Mouse (Mus musculus) bone marrow macrophage, adult 2 months (primary cell): Measurements from ENCODE around the gene Il13ra1. TPM values are rescaled to one million over a fixed set of nuclear protein-coding genes. Genes with fewer than 3 reads are reported as not detected.
A peak's percentile ranks its signal among the peaks of the same experiment; 100 is the strongest.

ENCODE experiments used
- H3K27ac ChIP-seq: 2 replicates; pipeline ENCODE4 v1.5.1; 2012; ENCODE audit warnings: low read depth, low read length; ENCODE audit not compliant: insufficient read depth
- H3K4me1 ChIP-seq: 2 replicates; pipeline ENCODE4 v1.6.1; 2012; ENCODE audit warnings: low read length; ENCODE audit not compliant: control insufficient read depth, insufficient read depth
- H3K4me3 ChIP-seq: 2 replicates; pipeline ENCODE4 v1.5.1; 2012; ENCODE audit warnings: mild to moderate bottlenecking, low read length, moderate library complexity; ENCODE audit not compliant: insufficient read depth
- CTCF ChIP-seq: IDR thresholded peaks from 2 replicates; pipeline ENCODE4 v1.5.1; 2012; ENCODE audit warnings: low read depth, mild to moderate bottlenecking, low read length, moderate library complexity
- POLR2A ChIP-seq: IDR thresholded peaks from 2 replicates; pipeline ENCODE4 v1.6.1; 2012; ENCODE audit warnings: mild to moderate bottlenecking, low read depth, low read length, borderline replicate concordance
- polyA plus RNA-seq: library from polyadenylated mRNA; stranded (reverse); fragments of >200 nt; gene quantifications from 2 replicates; pipeline ENCODE4 v1.2.4, GENCODE M21; 2012; ENCODE audit not compliant: missing spikeins, insufficient read depth, insufficient read length

Il13ra1 gene
- polyA plus RNA-seq = 16.6 and 17.0 TPM in 2 replicates

DNA sequence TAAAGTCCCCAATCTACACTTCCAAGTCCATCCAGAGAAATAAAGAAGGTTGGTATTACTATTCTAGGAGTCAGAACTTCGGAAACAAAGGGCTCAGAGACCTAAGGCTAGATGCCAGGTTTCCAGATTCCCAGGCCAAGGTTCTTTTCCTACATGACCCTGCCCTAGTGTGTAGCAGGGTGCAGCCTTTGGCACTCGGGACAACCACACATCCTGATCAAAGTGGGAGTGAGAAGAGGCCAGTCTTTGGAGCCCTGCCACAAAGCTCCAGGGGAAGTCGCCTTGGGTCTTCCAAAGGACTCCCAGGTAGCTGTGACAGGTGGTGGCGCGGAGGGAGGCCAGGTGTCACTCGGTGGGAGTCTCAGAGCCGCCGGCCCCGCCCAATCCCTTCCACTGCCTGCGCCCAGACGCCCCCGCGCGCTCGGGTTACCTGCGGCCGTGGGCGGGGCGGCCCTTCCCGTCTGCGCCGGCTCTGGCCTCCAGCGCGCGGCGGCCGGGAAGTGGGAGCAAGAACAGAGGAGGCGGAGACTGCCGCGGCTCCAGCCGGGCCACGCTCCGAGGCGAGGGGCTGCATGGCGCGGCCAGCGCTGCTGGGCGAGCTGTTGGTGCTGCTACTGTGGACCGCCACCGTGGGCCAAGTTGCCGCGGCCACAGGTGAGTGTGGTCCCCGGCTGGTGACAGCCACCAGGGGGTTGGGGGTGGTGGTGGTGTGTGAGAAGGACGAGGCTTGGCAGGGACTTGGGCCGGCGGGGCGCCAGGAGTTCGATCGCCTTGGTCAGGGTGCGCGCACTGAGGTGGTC, at the start of gene Il13ra1:
TSS of gene Il13ra1 (plus strand) at position 489 of the 800 bp plus-strand sequence.
- Histone ChIP-seq H3K4me1 (peaks cover 36% of the 10 kb centered on the region), H3K4me3 (peak within 1 kb of the TSS; percentile 82), H3K27ac (no peak within 1 kb of the TSS)
- TF ChIP-seq POLR2A = no peak
- TF ChIP-seq CTCF = no peak

DNA sequence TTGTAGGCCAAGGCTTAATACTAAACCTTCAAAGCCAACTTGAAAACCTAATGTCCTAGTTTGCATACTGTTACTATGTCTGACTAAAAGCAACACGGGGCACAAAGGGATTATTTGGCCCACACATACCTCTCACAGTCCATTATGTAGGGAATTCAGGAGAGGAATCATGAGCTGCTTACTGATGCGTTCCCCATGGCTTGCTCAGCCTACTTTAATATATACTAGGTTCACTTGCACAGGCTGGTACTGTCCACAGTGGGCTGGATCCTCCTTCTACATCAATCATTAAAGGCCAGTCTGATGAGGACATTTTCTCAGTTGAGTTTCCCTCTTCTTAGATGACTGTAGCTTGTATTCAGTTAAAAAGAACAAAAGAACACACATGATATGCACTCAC, 37.9 kb upstream of the Il13ra1 start:
- Histone ChIP-seq H3K4me3 (no peak overlapping the region), H3K4me1 (no peaks in the 10 kb centered on the region), H3K27ac (no peak overlapping the region)
- TF ChIP-seq POLR2A (no peak), CTCF (no peak)

DNA sequence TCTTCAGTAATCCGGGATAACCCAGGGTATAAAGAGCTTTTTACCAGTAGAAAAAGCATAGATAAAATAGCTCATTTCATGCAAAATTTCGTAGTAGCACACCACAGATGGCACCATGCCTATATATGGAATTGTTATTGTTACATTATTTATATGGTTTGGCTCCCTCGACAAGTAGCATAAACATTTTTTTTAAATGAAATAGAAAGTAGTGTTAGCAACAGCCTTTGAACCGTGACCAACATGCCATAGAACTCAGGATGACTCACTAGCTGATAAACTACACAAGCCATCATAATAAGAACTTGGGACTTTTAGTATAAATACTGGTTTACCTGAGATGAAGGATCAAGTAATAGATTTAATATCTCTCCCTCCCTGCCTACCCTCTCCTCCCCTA, 34.7 kb upstream of the Il13ra1 start:
- Histone ChIP-seq H3K4me1 (peaks cover 3% of the 10 kb centered on the region), H3K4me3 (no peak overlapping the region), H3K27ac (no peak overlapping the region)
- TF ChIP-seq POLR2A (no peak), CTCF (no peak)

DNA sequence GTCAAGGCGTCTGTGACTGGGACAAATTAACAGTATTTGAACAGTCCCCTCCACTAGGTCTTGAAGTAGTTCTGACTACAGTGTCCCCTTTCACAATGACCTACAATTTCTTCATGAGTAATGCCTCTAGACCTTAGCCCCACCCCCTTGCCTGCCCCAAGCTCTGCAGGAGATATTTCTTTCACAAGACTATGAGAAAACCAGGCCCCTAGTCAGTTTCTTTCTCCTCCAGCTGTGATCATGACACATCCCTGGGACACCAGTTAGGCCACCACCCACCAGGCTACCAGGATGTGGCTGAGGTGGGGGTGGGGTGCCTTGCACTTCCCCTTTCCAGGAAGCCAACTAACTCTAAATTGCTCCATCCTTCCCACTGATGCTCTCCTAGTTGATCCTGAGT, 29.0 kb upstream of the Il13ra1 start:
- H3K27ac ChIP-seq = peak overlapping the region; percentile 87

DNA sequence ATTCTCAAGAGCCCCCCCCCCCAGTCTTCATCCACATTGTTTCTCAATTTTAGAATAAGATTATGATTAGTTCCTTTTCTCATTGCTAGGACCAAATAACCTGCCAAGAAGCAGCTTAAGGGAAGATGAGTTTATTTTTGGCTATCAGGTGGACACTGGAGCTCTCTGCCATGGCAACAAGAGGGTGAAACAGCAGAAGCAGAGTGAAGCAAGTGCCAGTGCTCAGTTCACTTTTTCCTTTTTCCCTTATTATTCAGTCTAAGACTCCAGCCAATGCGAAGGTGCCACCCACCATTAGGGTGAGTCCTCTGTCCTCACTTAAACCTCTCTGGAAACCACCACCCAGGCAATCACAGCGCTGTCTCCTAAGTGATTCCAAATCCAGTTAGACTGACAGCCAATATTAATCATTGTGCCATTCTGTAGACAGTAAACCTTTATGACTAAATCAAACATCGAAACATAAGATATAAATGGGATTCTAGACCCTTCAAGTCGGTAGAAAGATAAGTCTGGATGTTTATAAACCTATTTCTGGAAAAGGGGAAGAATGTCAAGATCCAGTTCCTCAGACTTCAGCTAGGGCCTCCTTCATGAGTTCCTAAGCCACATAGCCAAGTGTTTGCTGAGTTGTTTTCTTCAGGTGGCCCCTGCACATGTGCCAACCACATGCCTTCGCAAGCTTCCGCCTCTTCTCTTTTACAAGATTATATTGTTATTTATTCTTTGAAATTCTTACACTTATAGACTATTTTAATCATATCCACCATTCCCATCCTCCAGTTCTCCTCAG, 23.2 kb upstream of the Il13ra1 start:
- H3K27ac ChIP-seq = peak overlapping the region; percentile 72
- no peak for TF ChIP-seq CTCF
- TF ChIP-seq POLR2A = no peak
- H3K4me3 ChIP-seq = no peak overlapping the region
- H3K4me1 ChIP-seq = peaks cover 17% of the 10 kb centered on the region

More for the DNA sequence above, 29.0 kb upstream of the Il13ra1 start:
- H3K4me3 ChIP-seq = 0 out of 2 replicates have a peak overlapping the region, but pooled peaks have one; percentile 14
- TF ChIP-seq POLR2A (no peak), CTCF (no peak)
- peaks cover 19% of the 10 kb centered on the region for H3K4me1 ChIP-seq

DNA sequence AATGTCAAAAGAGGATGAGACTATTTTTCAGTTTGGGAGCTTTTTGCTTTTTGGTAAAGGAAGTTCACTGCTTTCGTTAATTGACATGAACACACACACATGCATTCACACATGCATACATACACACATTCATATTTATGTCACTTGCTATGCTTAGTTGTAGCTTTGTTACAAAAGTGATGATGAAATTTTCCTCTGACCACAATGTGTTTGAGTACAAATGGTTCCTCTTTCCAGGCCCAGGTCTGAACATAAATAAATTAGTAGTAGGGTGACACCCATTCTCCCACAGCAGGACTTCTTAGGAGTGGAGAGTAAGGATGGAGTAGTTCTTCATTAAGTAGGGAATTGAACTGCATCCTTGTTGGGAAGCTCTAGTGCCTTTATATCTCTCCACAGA, 11.0 kb upstream of the Il13ra1 start:
- Histone ChIP-seq H3K4me1 (peaks cover 25% of the 10 kb centered on the region), H3K27ac (peak overlapping the region; percentile 100), H3K4me3 (peak overlapping the region; percentile 31; the same call in 1 of the 2 replicates)
- no peak for TF ChIP-seq CTCF
- no peak for TF ChIP-seq POLR2A

DNA sequence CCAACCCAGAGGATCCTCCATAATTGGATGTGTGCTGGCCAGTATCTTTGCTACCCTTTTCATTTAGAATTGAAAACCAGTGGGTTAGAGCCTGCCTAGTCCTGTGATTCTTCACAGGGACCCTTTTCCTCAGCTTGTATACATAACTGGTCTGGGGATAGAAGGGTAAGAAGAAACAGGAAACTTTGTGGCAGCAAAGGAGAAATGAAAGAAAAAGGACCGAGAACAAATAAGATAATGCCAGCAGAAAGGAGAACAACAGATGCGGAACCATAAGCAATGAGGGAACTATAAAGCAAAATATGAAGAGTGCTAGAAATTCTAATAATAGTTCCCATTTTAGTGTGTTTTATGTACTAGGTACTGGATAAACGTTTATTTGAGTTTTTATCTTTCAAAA, 10.6 kb upstream of the Il13ra1 start:
- peak overlapping the region; percentile 100 for H3K27ac ChIP-seq
- peaks cover 25% of the 10 kb centered on the region for H3K4me1 ChIP-seq
- TF ChIP-seq CTCF = no peak
- no peak for TF ChIP-seq POLR2A
- H3K4me3 ChIP-seq = peak overlapping the region; percentile 31; the same call in 1 of the 2 replicates

DNA sequence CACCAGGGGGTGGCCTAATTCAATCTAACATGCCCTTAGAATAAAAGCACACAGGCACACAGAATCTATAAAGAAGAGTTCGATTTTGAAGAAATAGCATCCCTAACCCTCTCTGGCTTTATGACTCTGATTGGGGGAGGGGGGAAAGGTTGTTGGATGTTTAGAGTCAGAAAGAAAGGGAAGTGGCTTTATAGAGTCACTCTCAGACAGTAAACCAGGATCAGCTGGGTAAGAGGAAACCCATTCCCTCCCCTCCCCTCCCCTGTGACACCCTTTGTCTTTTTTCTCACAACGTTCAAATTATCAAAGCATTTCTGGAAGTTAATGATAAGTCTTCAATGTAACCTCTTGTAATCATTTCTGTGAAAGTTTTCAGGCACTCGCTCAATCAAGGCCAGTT, 3.3 kb upstream of the Il13ra1 start:
- Histone ChIP-seq H3K4me1 (peaks cover 36% of the 10 kb centered on the region), H3K27ac (no peak overlapping the region), H3K4me3 (no peak overlapping the region)
- TF ChIP-seq POLR2A (no peak), CTCF (no peak)

GRCm38 (mm10) chrX:36112422-36112750, 476 bp downstream of the Il13ra1 start:
- H3K4me1 ChIP-seq = peaks cover 31% of the 10 kb centered on the region
- peak overlapping the region; percentile 82 for H3K4me3 ChIP-seq
- H3K27ac ChIP-seq = no peak overlapping the region
- TF ChIP-seq CTCF (no peak), POLR2A (no peak)

- TF ChIP-seq CTCF (no peak), POLR2A (no peak)
- no peak overlapping the region for H3K27ac ChIP-seq
- peaks cover 14% of the 10 kb centered on the region for H3K4me1 ChIP-seq
- no peak overlapping the region for H3K4me3 ChIP-seq
Measured at GRCm38 (mm10) chrX:36115171-36115570, 3.3 kb downstream of the Il13ra1 start.
